Mouse (Mus musculus) megakaryocyte progenitor cell, adult 5-6 weeks (primary cell): ENCODE data around the gene Slc25a38. TPM values are rescaled to one million over a fixed set of nuclear protein-coding genes. Genes with fewer than 3 reads are reported as not detected.

Experiments used
- ATAC-seq: replicated peaks from 2 replicates; pipeline ENCODE4 v1.8.0; 2016; ENCODE audit warnings: mild to moderate bottlenecking, moderate TSS enrichment, inconsistent platforms; ENCODE audit not compliant: poor library complexity
- total RNA-seq, 2 experiments: library from RNA; stranded (forward) in 1 of 2; stranded (reverse) in 1 of 2; fragments of 157-497, 149-512 nt in 1 of 2; fragments of 200-1000 nt in 1 of 2; gene quantifications; 2 replicates each; pipeline versions ENCODE4 v1.2.3 to v1.2.4; 2015 to 2017

Slc25a38 gene
- total RNA-seq (2015) (15.8 and 17.1 TPM in 2 replicates), total RNA-seq (2017) (16.9 and 19.7 TPM in 2 replicates)

- ATAC-seq: peak; percentile 82
Measured at GRCm38 (mm10) chr9:120110211-120111018, at the start of gene Slc25a38. Slc25a38 (plus strand) TSS chr9:120110374.

- ATAC-seq: no peak
Measured at GRCm38 (mm10) chr9:120064317-120064716, 45.9 kb upstream of the Slc25a38 start.

- no peak for ATAC-seq
Measured at GRCm38 (mm10) chr9:120067609-120068008, 42.6 kb upstream of the Slc25a38 start.

DNA sequence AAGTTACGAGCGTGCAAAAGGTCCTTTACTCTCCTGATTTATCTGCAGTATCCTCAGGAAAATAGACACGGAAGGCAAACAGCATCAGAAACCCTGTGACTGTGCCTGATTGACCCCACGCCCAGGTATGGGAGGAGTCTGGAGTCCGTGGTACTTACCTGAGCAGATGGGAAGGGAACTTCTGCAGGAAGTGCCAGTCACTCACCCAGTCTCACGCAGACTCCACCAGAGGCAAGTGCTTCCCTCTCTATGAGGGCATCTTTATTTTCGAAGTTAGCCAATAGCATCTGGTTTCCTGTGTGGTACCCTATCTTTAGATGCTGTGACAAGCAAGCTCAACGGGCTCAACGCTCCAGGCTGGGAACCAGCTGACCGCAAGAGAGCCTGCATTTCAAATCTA is 42.1 kb upstream of the Slc25a38 start:
- peak; percentile 91 for ATAC-seq

- no peak for ATAC-seq
Measured at GRCm38 (mm10) chr9:120069779-120070178, 40.4 kb upstream of the Slc25a38 start, which contains the start of gene Cx3cr1. Cx3cr1 (minus strand) TSS chr9:120069879.

GRCm38 (mm10) chr9:120071251-120071650 is 38.9 kb upstream of the Slc25a38 start:
- no peak for ATAC-seq

DNA sequence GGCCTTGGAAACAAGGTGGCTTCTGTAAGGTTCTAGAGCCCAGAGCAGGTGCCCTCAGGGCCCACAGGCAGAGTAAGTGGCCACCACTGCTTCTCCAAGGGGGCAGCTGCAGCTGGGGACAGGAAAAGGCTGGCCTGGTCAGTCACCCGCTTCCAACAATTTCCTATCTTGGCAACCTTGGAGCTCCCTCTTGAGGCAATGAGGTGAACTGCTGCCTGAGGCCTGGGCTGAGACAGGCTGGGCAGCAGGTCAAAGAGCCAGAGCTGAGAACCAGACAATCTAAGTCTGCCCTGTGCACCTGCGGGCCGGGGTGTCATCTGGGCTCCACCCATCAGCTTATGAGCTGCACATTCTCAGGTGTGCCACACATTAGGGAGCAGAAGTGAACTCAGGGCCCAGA is 37.0 kb upstream of the Slc25a38 start:
- peak; percentile 79 for ATAC-seq

- no peak for ATAC-seq
Measured at GRCm38 (mm10) chr9:120074516-120074915, 35.7 kb upstream of the Slc25a38 start.

- no peak for ATAC-seq
Measured at GRCm38 (mm10) chr9:120078241-120078640, 31.9 kb upstream of the Slc25a38 start.

- no peak for ATAC-seq
Measured at GRCm38 (mm10) chr9:120079901-120080300, 30.3 kb upstream of the Slc25a38 start.

DNA sequence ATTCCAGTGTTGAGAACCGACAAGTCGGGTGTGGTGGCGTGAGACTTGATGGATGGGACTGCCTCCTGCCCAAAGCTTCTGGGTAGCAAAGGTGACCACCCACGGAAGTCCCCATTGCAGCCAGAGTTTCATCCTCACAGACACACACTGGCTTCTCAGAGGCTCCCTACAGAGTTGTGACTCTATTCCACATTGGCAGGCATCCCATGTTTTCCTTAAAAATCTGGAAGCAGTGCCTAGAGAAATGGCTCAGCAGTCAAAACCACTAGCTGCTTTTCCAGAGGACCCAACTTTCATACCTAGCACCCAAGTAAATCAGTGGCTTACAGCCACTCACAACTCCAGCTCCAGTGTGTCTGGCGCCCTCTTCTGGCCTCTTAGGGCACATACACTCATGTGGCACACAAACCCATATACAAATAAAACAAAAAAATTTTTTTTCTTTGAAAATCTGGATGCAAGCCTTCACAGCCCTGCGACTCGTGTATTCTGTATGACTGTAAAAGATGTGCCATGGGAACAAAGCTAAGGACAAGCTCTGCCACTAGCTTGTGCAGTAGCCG is 29.5 kb upstream of the Slc25a38 start:
- ATAC-seq: no peak

DNA sequence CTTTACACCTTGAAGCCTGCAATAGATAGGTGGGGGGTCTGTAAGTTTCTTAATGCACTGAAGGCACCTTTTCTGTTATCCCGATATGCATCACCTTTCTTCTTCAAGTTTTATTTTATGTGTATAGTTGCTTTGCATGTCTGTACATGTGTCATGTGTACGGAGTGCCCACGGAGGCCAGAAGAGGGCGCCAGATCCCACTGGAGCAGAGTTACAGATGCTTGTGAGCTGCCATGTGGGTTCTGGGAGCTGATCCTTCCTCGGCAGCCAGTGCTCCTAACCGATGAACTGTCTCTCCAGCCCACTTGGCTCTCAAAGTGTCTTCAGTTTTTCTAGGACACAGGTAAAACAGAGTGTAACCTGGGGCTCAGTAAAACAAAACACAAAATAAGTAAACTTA is 28.9 kb upstream of the Slc25a38 start:
- peak; percentile 54; the same call in 1 of the 2 replicates for ATAC-seq

DNA sequence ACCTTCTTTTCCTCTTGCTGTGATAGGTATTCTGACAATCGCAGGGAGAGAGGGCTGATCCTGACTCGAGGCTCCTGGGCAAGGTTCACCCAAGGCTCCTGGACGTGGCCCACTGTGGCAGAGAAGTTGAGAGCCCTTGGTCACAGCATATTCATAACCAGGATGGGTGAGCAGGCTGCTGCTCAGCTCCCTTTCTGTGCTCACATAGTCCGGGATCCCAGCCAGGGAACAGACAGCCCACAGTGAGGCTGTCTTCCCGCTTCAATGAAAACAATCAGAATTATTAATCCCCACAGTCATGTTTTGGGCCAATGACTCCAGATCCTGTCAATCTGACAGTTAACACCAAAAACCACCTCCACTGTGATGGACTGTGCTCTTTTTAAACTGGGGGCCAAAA is 28.2 kb upstream of the Slc25a38 start:
- no peak for ATAC-seq

DNA sequence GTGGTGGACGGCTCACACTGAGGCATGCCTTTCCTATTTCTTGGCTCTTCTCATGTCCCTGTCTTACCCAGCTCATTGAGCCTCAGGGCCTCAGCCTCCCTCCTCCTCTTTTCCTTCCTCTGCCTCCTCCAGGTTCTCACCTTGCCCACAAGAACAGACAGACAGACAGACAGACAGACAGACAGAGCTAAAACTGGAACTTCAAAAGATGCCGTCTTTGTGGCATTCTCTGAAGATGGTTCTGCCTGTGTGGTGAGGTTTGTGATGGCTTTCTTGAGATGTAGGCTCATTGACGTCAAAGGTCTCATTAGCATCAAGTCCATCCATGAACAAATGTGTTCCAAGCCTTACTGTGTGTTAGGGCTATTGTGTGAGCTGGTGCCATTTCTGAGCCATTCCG is 27.5 kb upstream of the Slc25a38 start:
- no peak for ATAC-seq

DNA sequence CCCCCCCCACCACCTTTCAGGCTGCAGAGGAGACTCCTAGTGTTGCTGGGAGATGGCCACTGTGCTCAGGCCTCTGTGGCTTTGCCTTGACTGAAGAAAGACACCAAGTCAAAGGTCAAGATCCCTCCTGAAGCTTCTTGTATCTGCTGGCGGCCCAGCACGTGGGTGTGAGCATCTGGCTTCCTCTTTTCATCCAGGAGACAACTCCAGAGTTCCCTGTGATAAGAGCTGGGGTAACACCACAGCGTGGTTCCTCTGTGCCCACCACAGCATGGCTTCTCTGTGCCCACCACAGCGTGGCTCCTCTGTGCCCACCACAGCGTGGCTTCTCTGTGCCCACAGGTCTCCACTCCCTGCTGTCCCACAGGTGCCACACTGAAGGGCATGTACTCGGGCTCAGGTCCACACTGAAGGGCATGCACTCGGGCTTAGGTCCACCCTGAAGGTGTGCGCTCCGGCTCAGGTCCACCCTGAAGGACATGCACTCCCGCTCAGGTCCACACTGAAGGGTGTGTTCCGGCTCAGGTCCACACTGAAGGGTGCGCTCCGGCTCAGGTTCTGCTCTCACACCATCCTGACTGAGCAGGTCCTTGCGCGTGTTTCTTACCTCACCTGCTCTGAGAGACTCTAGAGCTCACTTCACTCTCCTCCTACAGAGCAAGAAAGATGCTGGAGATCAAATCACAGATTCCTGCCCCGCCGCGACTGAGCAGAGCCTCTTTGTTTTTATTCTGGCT is 26.8 kb upstream of the Slc25a38 start:
- ATAC-seq: peak; percentile 87

- no peak for ATAC-seq
Measured at GRCm38 (mm10) chr9:120084406-120084805, 25.8 kb upstream of the Slc25a38 start.

DNA sequence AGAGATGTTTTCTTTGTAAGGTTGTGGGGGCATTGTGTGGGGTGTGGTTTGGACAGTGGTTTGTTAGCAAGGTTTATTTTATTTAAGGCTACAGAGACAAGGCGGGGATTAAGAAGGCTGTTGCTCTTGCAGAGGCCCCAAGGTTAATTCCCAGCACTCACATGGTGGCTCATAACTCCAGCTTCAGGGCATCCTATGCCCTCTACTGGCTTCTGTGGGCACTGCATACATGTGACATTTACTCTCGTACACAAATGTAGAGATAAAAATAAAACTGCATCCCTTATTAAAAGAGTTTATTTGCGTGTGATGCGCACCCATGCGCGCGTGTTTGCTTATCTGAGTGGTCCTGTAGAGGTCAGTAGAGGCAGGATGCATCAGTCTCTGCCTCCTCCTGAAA is 21.0 kb upstream of the Slc25a38 start:
- ATAC-seq: no peak

- ATAC-seq: no peak
Measured at GRCm38 (mm10) chr9:120091086-120091485, 19.1 kb upstream of the Slc25a38 start.

- ATAC-seq: no peak
Measured at GRCm38 (mm10) chr9:120091696-120092238, 18.4 kb upstream of the Slc25a38 start, which contains the start of gene Ccr8. Ccr8 (plus strand) TSS chr9:120092114.

DNA sequence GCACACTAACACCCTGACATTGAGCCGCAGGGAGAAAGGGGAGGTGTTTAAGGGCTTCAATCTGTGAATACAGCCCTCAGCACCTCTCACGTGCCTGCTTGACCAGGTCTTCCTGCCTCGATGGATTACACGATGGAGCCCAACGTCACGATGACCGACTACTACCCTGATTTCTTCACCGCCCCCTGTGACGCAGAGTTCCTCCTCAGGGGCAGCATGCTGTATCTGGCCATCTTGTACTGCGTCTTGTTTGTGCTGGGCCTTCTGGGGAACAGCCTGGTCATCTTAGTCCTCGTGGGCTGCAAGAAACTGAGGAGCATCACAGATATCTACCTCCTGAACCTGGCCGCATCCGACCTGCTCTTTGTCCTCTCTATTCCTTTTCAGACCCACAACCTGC is 16.5 kb upstream of the Slc25a38 start:
- ATAC-seq: no peak

DNA sequence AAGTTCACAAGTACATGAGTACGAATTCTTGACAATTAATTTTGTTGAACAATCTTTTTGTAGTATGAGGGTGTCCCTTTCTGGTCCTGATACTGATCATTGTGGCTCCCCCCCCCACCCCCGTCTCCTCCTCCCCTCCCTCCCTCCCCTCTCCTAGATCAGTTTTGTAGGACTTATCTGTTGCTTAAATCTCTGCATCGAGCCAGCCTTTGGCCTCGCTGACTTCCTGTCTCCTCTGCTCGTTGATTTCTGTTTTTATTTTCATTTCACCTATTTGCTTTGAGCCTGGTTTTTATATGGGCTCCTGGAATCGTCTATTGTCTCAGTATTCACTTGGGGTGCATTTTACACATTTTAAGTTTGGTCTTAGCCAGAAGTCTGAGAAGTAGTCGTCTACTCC is 14.3 kb upstream of the Slc25a38 start:
- ATAC-seq: no peak
